ENCODE assay signal across 19 mouse cellular contexts in genomic region chr19:55911941-55912340, GRCm38 (mm10).
"Had no signal": no experiment of that assay in that cellular context is flagged by ENCODE, and none has a peak within 500 bp of the region (broad histone marks: within the 10 kb centered on the region; RNA-seq: fewer than 3 reads in every experiment).

No protein-coding gene starts in this region.

- ATAC-seq: liver, postnatal 0 days; lung, postnatal 0 days had no signal

- H3K27me3 ChIP-seq: liver, embryonic 13.5 days; liver, embryonic 15.5 days; lung, embryonic 15.5 days; megakaryocyte, embryonic 14.5 days; stomach, embryonic 15.5 days had no signal

- H3K9me3 ChIP-seq: liver, embryonic 15.5 days; lung, embryonic 15.5 days; neural tube, embryonic 13.5 days; stomach, embryonic 15.5 days had no signal

- H3K4me3 ChIP-seq: liver, embryonic 13.5 days; liver, embryonic 15.5 days; lung, embryonic 15.5 days; megakaryocyte, embryonic 14.5 days; myocyte; neural tube, embryonic 13.5 days; stomach, embryonic 15.5 days had no signal

- H3K4me2 ChIP-seq: liver, embryonic 11.5 days; liver, embryonic 13.5 days; liver, embryonic 15.5 days; lung, embryonic 15.5 days; neural tube, embryonic 13.5 days; stomach, embryonic 15.5 days had no signal

- H3K9ac ChIP-seq: liver, embryonic 13.5 days; liver, embryonic 15.5 days; liver, postnatal 0 days; lung, embryonic 15.5 days; neural tube, embryonic 13.5 days; stomach, embryonic 15.5 days had no signal

- H3K27ac ChIP-seq: liver, embryonic 13.5 days; liver, embryonic 15.5 days; lung, embryonic 15.5 days; macrophage; neural tube, embryonic 13.5 days; stomach, embryonic 15.5 days; stomach, postnatal 0 days had no signal

- DNase-seq: liver, embryonic 13.5 days; liver, postnatal 0 days; lung, adult 2 months; lung, postnatal 14 days; lung, postnatal 36 days; right cerebral cortex, postnatal 14 days; thymus, adult 2 months; thymus, postnatal 25 days; thymus, postnatal 4 days had no signal
